Mouse (Mus musculus) liver, adult (tissue): ENCODE results near the gene Zfp583.

Experiments
- GATA4 ChIP-seq: IDR thresholded peaks from 2 replicates; pipeline ENCODE4 v1.6.1; 2014; ENCODE audit warnings: mild to moderate bottlenecking, low read length; ENCODE audit not compliant: insufficient replicate concordance

Gene Zfp583

GRCm38 (mm10) chr7:6331233-6331956 lies at the start of gene Zfp583:
TSS of gene Zfp583 (minus strand) at chr7:6331285.
- TF ChIP-seq GATA4: no peak

- no peak for TF ChIP-seq GATA4
Observed at GRCm38 (mm10) chr7:6378441-6378840, 47.4 kb upstream of the Zfp583 start.

DNA sequence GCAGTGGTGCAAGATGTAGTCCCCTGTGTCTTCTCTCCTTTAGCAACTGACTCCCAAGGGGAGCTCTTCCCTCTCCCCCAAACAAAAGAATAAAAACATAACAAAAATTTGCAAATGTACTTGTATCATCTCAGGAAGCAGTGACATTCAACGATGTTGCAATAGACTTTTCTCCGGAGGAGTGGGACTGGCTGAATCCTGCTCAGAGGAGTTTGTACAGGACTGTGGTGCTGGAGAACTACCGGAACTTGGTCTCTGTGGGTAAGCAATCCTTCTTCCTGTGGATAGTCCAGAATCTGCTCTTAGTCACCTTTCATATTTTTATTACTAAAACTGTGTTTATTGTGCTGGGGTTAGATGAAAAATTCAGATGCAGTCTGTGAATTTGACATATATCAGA lies 41.9 kb upstream of the Zfp583 start:
- TF ChIP-seq GATA4: no peak

DNA sequence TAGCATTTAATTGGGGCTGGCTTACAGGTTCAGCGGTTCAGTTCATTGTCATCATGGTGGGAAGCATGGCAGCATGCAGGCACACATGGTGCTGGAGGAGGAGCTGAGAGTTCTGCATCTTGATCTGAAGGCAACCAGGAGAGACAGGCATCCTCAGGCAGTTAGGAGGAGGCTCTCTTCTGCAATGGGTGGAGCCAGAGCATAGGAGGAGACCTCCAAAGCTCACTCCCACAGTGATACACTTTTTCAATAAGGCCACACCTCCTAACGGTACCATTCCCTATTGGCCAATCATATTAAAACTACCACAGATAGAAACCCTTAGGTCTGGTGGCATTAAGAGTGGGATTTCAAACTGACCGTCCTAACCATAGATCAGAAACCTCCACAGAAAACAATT lies 38.4 kb upstream of the Zfp583 start:
- no peak for TF ChIP-seq GATA4

GRCm38 (mm10) chr7:6367185-6367584 lies 36.1 kb upstream of the Zfp583 start:
- no peak for TF ChIP-seq GATA4

- no peak for TF ChIP-seq GATA4
Observed at GRCm38 (mm10) chr7:6364761-6365160, 33.7 kb upstream of the Zfp583 start.

GRCm38 (mm10) chr7:6363047-6363488 lies 32.0 kb upstream of the Zfp583 start, which contains the start of gene Zfp78:
TSS of gene Zfp78 (plus strand) at chr7:6363280.
- peak; percentile 40; the same call in 1 of the 2 replicates for TF ChIP-seq GATA4

GRCm38 (mm10) chr7:6362268-6363046 lies 31.4 kb upstream of the Zfp583 start:
- no peak for TF ChIP-seq GATA4

DNA sequence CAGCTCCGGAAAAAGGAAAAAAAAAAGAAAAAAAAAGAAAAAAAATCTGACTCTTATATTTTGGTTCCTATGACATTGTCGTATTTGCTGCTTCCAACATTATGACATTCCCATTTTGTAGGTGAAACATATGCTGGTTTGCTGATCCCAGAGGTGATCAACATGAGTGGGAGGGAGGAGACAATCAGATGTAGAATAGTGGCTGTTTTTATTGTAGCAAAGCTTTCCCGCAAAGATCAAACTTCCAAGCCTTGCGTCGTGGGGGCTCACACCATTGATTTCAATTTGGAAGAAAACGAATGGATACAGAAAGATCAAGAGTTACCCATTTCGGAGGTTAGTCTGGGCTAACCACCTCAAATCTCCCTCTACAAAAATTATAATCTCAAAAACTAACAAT lies 30.7 kb upstream of the Zfp583 start:
- no peak for TF ChIP-seq GATA4

DNA sequence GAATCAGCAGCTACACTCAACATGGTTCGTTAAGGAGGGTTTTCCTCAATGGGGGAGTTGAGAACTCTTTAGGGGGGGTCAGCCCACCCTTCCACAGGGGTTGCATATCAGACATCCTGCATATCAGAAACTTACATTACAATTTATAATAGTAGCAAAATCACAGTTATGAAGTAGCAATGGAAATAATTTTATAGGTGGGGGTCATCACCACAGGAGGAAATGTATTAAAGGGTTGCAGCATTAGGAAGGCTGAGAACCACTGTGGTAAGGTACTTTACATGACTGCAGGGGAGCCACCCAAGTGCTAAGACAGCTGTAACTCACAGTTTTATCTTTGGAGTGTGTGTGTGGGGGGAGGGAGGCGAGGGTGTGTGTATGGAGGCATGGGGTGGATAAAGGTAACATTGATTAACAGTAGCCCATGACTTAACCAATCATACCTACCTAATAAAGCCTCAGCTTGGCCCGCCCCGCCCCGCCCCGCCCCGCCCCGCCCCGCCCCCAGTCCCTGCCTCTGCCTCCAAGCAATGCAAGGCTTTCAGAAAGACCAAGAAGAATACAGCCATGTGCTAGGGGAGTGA lies 29.5 kb upstream of the Zfp583 start:
- no peak for TF ChIP-seq GATA4

DNA sequence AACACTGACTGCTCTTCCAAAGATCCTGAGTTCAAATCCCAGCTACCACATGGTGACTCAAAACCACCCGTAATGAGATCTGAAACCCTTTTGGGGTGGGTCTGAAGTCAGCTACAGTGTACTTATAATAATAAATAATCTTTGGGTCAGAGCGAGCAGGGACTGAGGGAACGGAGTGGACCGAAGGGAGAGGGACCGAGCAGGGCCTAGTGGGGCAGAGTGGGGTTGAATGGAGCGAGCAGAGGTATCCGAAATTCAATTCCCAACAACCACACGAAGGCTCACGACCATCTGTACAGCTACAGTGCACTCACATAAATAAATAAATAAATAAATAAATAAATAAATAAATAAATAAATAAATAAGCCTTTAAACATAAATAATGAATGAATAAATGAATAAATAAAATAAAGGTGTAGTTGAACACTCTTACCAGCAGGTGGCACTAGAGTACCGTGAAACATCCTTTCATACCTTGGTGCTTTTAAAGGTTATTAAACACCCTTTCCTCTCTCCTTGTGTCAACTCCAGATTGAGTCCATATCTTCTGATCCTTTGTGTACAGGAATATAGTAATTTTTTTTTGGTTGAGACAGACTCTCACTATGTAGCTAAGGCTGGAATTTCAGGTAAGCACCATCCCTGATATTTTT lies 28.0 kb upstream of the Zfp583 start:
- no peak for TF ChIP-seq GATA4

- no peak for TF ChIP-seq GATA4
Observed at GRCm38 (mm10) chr7:6358121-6358520, 27.0 kb upstream of the Zfp583 start.

DNA sequence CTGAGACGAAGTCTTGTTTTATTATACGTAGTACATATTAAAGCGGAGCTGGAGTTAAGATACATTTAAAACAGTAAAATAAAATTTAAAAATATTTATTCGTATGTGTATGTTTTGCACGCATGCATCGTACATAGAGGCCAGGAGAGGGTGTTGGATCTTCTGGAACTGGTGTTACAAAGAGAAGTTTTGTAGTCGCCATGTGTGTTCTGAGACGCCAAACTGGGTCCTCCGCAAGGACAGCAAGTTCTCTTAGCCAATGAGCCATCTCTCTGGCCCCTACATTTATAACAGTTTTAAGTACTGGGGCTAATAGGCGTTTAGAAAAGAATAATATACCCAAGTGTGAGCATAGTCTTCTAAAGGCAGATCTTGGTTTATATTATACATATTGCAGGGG lies 13.0 kb upstream of the Zfp583 start:
- no peak for TF ChIP-seq GATA4

DNA sequence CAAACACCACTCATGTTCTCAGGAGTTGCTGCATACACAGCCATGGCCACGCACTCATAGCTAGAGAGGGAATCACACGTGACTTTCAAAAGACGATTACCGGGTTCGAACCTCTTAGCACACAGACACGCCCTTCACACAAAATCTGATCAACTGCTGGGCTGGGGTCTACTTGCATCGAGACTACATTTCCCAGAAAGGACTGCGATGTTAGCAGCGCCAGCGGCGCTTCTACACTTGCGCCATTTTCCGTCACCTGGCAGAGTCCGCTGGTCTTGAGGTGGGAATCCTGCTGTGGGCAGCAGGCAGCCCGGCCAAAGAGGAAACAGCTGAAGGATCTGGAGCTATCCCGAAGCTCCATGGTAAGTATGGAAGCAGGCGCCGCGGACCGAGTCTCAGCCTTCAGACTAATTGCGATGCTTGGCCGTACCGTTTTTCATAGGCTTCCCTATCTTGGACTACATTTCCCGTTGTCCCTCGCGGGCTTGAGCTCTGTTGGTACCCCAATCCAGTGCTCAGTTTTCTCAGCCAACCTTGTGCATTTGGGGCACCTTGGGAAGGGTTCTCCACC lies 12.5 kb upstream of the Zfp583 start, which contains the start of gene Gm3854:
Gene Gm3854, plus strand, starts transcription at position 259 of the 571 bp plus-strand sequence.
- no peak for TF ChIP-seq GATA4

GRCm38 (mm10) chr7:6339865-6340264 lies 8.8 kb upstream of the Zfp583 start:
- TF ChIP-seq GATA4: no peak
